Mouse (Mus musculus): ENCODE measurements around the gene C2cd4c. TPM values are rescaled to one million over a fixed set of nuclear protein-coding genes. Genes with fewer than 3 reads are reported as not detected.

The C2cd4c gene
- polyA plus RNA-seq, 1 experiment: not detected

- no peaks in the 10 kb centered on the region for H3K27me3 ChIP-seq (ENCODE audit: control insufficient read depth, insufficient read depth, low read length)
- H3K27ac ChIP-seq (ENCODE audit: insufficient read depth, low read length): no peak overlapping the region
- no peak for TF ChIP-seq POLR2A (IDR thresholded peaks at IDR 0.05; ENCODE audit: low read depth, low read length)
- no peak for TF ChIP-seq CTCF (IDR thresholded peaks at IDR 0.05; ENCODE audit: extremely low read depth, insufficient read depth, insufficient read length, insufficient replicate concordance)
- no peak overlapping the region for H3K4me3 ChIP-seq (ENCODE audit: extremely low read depth, insufficient read depth, insufficient read length)
- H3K4me1 ChIP-seq (ENCODE audit: control insufficient read depth, insufficient read depth, insufficient read length): no peaks in the 10 kb centered on the region
- H3K36me3 ChIP-seq (ENCODE audit: control insufficient read depth, insufficient read depth, low read length): no peaks in the 10 kb centered on the region
- no peak for DNase-seq (ENCODE audit: low read depth in 1 of 2, low spot score in 2 of 2)
- 92% methylated on average over 6 of the region's 6 CpGs for WGBS
Observed at GRCm38 (mm10) chr10:79574796-79575195, 39.0 kb downstream of the C2cd4c start.

GRCm38 (mm10) chr10:79574350-79574749, 39.5 kb downstream of the C2cd4c start:
- H3K36me3 ChIP-seq (ENCODE audit: control insufficient read depth, insufficient read depth, low read length): no peaks in the 10 kb centered on the region
- WGBS: 80% methylated on average over 8 of the region's 8 CpGs
- H3K4me1 ChIP-seq (ENCODE audit: control insufficient read depth, insufficient read depth, insufficient read length): no peaks in the 10 kb centered on the region
- H3K27ac ChIP-seq (ENCODE audit: insufficient read depth, low read length): no peak overlapping the region
- no peak overlapping the region for H3K4me3 ChIP-seq (ENCODE audit: extremely low read depth, insufficient read depth, insufficient read length)
- TF ChIP-seq CTCF (IDR thresholded peaks at IDR 0.05; ENCODE audit: extremely low read depth, insufficient read depth, insufficient read length, insufficient replicate concordance) (no peak), POLR2A (IDR thresholded peaks at IDR 0.05; ENCODE audit: low read depth, low read length) (no peak)
- DNase-seq (ENCODE audit: low read depth in 1 of 2, low spot score in 2 of 2): no peak
- H3K27me3 ChIP-seq (ENCODE audit: control insufficient read depth, insufficient read depth, low read length): no peaks in the 10 kb centered on the region

DNA sequence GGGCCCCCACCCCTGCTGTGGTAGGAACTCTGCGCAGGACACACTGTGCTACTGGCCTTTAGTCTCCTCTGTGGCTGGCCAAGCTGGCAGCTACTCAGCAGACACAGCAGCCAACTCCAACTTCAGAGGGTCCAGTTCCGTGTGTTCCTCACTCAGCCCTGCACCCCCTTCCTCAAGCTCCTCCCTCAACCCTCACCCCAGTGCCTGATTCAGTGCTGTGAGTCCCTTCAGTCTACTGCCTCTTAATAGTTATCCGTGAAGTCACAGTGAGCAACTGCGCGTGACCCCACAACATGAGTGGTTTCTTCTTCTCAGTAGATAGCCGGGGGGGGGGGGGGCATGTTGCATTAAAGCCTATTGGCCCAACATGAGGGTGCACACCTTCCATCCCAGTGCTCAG, 40.2 kb downstream of the C2cd4c start:
- Histone ChIP-seq H3K4me3 (ENCODE audit: extremely low read depth, insufficient read depth, insufficient read length) (no peak overlapping the region), H3K4me1 (ENCODE audit: control insufficient read depth, insufficient read depth, insufficient read length) (no peaks in the 10 kb centered on the region), H3K27me3 (ENCODE audit: control insufficient read depth, insufficient read depth, low read length) (no peaks in the 10 kb centered on the region), H3K36me3 (ENCODE audit: control insufficient read depth, insufficient read depth, low read length) (no peaks in the 10 kb centered on the region), H3K27ac (ENCODE audit: insufficient read depth, low read length) (no peak overlapping the region)
- no peak for DNase-seq (ENCODE audit: low read depth in 1 of 2, low spot score in 2 of 2)
- WGBS: 85% methylated on average over 6 of the region's 6 CpGs
- TF ChIP-seq CTCF (IDR thresholded peaks at IDR 0.05; ENCODE audit: extremely low read depth, insufficient read depth, insufficient read length, insufficient replicate concordance) (no peak), POLR2A (IDR thresholded peaks at IDR 0.05; ENCODE audit: low read depth, low read length) (no peak)

GRCm38 (mm10) chr10:79571314-79571713, 42.5 kb downstream of the C2cd4c start:
- DNase-seq (ENCODE audit: low read depth in 1 of 2, low spot score in 2 of 2): no peak
- Histone ChIP-seq H3K4me3 (ENCODE audit: extremely low read depth, insufficient read depth, insufficient read length) (no peak overlapping the region), H3K4me1 (ENCODE audit: control insufficient read depth, insufficient read depth, insufficient read length) (no peaks in the 10 kb centered on the region), H3K27me3 (ENCODE audit: control insufficient read depth, insufficient read depth, low read length) (no peaks in the 10 kb centered on the region), H3K36me3 (ENCODE audit: control insufficient read depth, insufficient read depth, low read length) (no peaks in the 10 kb centered on the region), H3K27ac (ENCODE audit: insufficient read depth, low read length) (no peak overlapping the region)
- no peak for TF ChIP-seq CTCF (IDR thresholded peaks at IDR 0.05; ENCODE audit: extremely low read depth, insufficient read depth, insufficient read length, insufficient replicate concordance)
- no peak for TF ChIP-seq POLR2A (IDR thresholded peaks at IDR 0.05; ENCODE audit: low read depth, low read length)
- 87% methylated on average over 2 of the region's 2 CpGs for WGBS

- Histone ChIP-seq H3K36me3 (ENCODE audit: control insufficient read depth, insufficient read depth, low read length) (no peaks in the 10 kb centered on the region), H3K27me3 (ENCODE audit: control insufficient read depth, insufficient read depth, low read length) (no peaks in the 10 kb centered on the region), H3K27ac (ENCODE audit: insufficient read depth, low read length) (no peak overlapping the region), H3K4me1 (ENCODE audit: control insufficient read depth, insufficient read depth, insufficient read length) (no peaks in the 10 kb centered on the region), H3K4me3 (ENCODE audit: extremely low read depth, insufficient read depth, insufficient read length) (no peak overlapping the region)
- DNase-seq (ENCODE audit: low read depth in 1 of 2, low spot score in 2 of 2): no peak
- no peak for TF ChIP-seq POLR2A (IDR thresholded peaks at IDR 0.05; ENCODE audit: low read depth, low read length)
- no peak for TF ChIP-seq CTCF (IDR thresholded peaks at IDR 0.05; ENCODE audit: extremely low read depth, insufficient read depth, insufficient read length, insufficient replicate concordance)
- 91% methylated on average over 5 of the region's 5 CpGs for WGBS
Observed at GRCm38 (mm10) chr10:79569921-79570320, 43.9 kb downstream of the C2cd4c start.

- Histone ChIP-seq H3K4me1 (ENCODE audit: control insufficient read depth, insufficient read depth, insufficient read length) (peaks cover 5% of the 10 kb centered on the region; the same call in 1 of the 2 replicates), H3K27ac (ENCODE audit: insufficient read depth, low read length) (no peak overlapping the region), H3K27me3 (ENCODE audit: control insufficient read depth, insufficient read depth, low read length) (no peaks in the 10 kb centered on the region), H3K36me3 (ENCODE audit: control insufficient read depth, insufficient read depth, low read length) (no peaks in the 10 kb centered on the region), H3K4me3 (ENCODE audit: extremely low read depth, insufficient read depth, insufficient read length) (no peak overlapping the region)
- WGBS: 89% methylated on average over 2 of the region's 2 CpGs
- TF ChIP-seq CTCF (IDR thresholded peaks at IDR 0.05; ENCODE audit: extremely low read depth, insufficient read depth, insufficient read length, insufficient replicate concordance) (no peak), POLR2A (IDR thresholded peaks at IDR 0.05; ENCODE audit: low read depth, low read length) (no peak)
- DNase-seq (ENCODE audit: low read depth in 1 of 2, low spot score in 2 of 2): no peak
Observed at GRCm38 (mm10) chr10:79559716-79560115, 54.1 kb downstream of the C2cd4c start.

- Histone ChIP-seq H3K4me1 (ENCODE audit: control insufficient read depth, insufficient read depth, insufficient read length) (peaks cover 11% of the 10 kb centered on the region; the same call in 1 of the 2 replicates), H3K4me3 (ENCODE audit: extremely low read depth, insufficient read depth, insufficient read length) (no peak overlapping the region), H3K27ac (ENCODE audit: insufficient read depth, low read length) (no peak overlapping the region), H3K36me3 (ENCODE audit: control insufficient read depth, insufficient read depth, low read length) (no peaks in the 10 kb centered on the region), H3K27me3 (ENCODE audit: control insufficient read depth, insufficient read depth, low read length) (no peaks in the 10 kb centered on the region)
- DNase-seq (ENCODE audit: low read depth in 1 of 2, low spot score in 2 of 2): no peak
- TF ChIP-seq CTCF (IDR thresholded peaks at IDR 0.05; ENCODE audit: extremely low read depth, insufficient read depth, insufficient read length, insufficient replicate concordance) (no peak), POLR2A (IDR thresholded peaks at IDR 0.05; ENCODE audit: low read depth, low read length) (no peak)
- 92% methylated on average over 5 of the region's 5 CpGs for WGBS
Observed at GRCm38 (mm10) chr10:79557496-79557895, 56.3 kb downstream of the C2cd4c start.
